Mouse (Mus musculus): ENCODE measurements around the gene Mtmr14.

Mtmr14 gene

GRCm38 (mm10) chr6:113237542-113238270 is at the start of gene Mtmr14:
Gene Mtmr14 (plus strand): TSS chr6:113237843.
- in situ Hi-C loops (cut with MboI, MseI): loop anchor here in 1 of 2 experiments (5.0 kb wide), 1 partner anchor 195 kb away; no protein-coding TSS in a partner anchor

- in situ Hi-C loops (cut with MboI, MseI): no loop called here
Measured at GRCm38 (mm10) chr6:113193765-113194460, 43.7 kb upstream of the Mtmr14 start.

DNA sequence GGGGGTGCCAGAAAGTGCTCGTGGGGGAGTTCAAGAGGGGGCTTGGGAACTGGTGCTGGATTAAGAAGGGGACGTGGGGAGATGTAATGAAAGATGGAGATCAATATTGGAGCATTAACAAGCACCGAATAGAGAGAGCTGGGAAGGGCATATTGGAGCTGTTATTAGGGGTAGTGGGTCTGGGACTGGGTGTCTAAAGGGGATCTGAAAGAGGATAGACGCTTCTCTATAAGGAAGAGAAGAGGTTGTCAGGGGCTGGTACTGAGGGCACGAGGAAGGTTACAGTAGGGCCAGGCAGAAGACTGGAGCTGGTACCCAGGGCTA is 43.2 kb upstream of the Mtmr14 start:
- in situ Hi-C loops (cut with MboI, MseI): no loop called here

- in situ Hi-C loops (cut with MboI, MseI): no loop called here
Measured at GRCm38 (mm10) chr6:113194841-113195595, 42.6 kb upstream of the Mtmr14 start, which contains the start of gene Lhfpl4. Gene Lhfpl4 (minus strand): TSS chr6:113195384.

DNA sequence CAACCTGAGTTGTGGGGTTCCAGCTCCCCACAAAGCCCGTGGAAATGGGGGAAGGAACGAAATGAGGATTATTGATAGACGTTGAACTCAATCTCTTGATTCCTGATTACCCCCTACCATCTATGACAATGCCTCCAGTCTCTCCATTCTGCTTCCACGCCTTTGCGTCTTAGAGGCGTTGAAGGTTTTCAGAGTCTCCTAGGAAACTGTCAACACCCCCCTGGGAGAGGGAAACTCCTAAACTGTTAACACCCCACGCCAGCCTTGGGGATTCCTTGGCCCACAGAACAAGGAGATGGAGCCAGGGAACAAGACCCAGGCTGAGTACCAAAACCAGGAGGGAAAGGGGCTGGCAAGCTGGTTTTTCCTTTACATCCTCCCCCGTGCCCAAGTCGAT is 42.0 kb upstream of the Mtmr14 start:
- in situ Hi-C loops (cut with MboI, MseI): no loop called here

DNA sequence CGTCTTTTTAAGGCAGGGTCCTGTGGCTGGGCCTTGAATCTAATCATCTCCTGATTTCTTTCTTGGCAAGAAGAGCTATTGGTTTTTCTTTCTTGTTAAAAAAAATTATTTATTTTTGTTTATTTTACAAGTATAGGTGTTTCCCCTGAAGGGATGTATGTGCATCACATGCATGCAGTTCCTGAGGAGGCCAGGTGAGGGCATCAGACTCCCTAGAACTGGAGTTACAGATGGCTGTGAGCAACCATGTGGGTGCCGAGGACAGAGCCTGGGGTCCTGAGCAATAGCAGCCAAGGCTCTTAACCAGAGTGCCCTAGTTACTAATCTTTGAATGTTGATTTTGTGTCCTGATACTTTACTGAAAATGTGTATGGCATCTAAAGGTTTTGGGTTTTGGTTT is 21.4 kb upstream of the Mtmr14 start:
- in situ Hi-C loops (cut with MboI, MseI): no loop called here

DNA sequence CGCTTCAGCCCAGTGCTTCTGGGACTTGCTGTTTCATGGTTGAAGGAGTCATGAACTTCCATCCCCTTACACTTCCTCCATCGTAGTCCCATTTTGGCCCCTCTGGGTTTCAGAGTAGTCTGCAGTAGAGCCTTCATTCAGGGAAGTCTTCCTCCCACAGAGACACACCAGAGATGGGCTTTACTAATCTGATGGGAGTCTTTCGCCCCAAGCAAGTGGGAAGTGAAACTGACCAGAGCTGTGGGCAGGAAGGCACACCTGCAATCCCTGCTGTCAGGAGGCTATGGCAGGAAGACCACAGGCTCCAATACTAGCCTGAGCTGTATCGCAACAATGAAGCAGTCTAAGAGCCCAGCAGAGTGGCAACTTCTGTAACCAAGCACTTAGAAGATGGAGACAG is 11.8 kb upstream of the Mtmr14 start:
- in situ Hi-C loops (cut with MboI, MseI): no loop called here

DNA sequence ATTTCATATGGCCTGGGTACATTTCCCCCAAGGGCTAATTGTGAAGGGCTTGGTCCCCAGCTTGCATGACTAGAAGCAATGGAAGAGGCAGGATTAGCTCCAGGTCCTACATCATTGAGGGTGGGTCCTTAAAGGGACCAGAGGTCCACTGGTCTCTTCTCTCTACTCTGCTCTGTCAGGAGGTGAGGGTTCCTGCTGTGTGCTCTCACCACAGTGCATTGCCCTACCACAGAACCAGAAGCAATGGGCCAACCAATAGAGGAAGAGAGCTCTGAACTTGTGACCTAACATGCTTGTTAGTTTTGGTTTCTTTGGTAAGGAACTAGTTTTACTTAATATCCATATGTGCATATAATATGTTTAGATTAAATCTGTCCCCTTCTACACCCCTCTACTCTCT is 10.9 kb upstream of the Mtmr14 start:
- in situ Hi-C loops (cut with MboI, MseI): no loop called here

DNA sequence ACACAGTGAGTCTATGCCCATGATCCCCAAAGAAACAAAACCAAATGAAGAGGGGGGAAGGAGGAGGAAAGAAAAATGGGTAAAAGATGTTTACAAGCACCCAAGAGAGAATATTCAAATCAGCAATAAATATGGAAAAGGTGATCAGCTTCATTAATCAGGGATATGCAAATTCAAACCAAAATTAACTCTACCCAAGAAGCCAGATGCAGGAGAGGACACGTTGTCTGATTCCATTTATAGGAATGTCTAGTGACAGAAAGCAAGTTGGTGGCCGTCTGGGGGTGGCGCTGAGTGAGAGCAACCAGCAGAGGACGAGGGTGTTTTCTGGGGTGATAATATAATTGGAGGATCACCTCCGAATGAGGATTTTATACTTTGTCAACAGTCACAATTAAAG is 2.5 kb upstream of the Mtmr14 start:
- in situ Hi-C loops (cut with MboI, MseI): loop anchor here in 1 of 2 experiments (5.0 kb wide), 1 partner anchor 193 kb away; no protein-coding TSS in a partner anchor

DNA sequence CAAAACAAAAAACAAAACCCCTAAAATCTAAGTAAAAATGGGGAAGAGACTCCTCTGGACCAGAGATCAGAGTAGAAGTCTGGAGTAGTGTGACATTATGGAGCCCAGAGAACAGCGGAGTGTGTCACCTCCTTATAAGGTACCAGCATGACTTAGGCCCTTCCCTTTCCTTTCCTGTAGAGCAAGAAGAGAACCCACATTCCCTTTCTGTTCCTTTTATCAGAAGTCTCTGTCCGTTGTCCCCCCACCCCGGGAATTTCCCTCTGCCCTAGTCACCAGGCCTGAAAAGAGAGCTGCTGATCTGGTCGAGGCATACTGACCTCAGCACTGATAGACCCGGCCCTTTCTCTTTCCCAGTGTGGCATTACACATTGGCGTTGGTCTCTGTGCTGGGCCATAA is 799 bp downstream of the Mtmr14 start:
- in situ Hi-C loops (cut with MboI, MseI): loop anchor here in 1 of 2 experiments (5.0 kb wide), 1 partner anchor 196 kb away; no protein-coding TSS in a partner anchor

GRCm38 (mm10) chr6:113242753-113243152 is 5.1 kb downstream of the Mtmr14 start:
- in situ Hi-C loops (cut with MboI, MseI): loop anchor here in 1 of 2 experiments (5.0 kb wide), 1 partner anchor 60 kb away; no protein-coding TSS in a partner anchor

DNA sequence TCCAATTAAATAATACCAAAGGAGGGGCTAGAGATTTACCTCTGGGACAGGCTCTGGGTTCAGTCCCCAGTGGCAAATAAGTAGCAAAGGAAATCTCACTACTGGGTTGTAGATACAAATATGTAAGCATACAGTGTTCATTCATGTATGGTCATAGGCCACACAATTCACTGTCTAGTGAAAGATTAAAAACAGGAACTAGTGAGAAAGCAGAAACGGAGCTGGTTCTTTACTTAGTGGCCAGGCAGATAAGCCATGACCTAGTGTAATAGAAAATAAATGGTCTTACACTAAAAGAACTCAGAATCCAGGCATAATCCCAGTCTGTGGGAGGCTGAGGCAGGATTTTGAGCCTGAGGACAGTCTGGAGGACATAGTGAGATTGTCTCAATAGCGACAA is 7.9 kb downstream of the Mtmr14 start:
- in situ Hi-C loops (cut with MboI, MseI): no loop called here

GRCm38 (mm10) chr6:113250786-113251185 is 13.1 kb downstream of the Mtmr14 start:
- in situ Hi-C loops (cut with MboI, MseI): loop anchor here in 1 of 2 experiments (25.0 kb wide), 1 partner anchor 1538 kb away; no protein-coding TSS in a partner anchor

GRCm38 (mm10) chr6:113251921-113252320 is 14.3 kb downstream of the Mtmr14 start:
- in situ Hi-C loops (cut with MboI, MseI): loop anchor here in 1 of 2 experiments (25.0 kb wide), 1 partner anchor 1540 kb away; no protein-coding TSS in a partner anchor

DNA sequence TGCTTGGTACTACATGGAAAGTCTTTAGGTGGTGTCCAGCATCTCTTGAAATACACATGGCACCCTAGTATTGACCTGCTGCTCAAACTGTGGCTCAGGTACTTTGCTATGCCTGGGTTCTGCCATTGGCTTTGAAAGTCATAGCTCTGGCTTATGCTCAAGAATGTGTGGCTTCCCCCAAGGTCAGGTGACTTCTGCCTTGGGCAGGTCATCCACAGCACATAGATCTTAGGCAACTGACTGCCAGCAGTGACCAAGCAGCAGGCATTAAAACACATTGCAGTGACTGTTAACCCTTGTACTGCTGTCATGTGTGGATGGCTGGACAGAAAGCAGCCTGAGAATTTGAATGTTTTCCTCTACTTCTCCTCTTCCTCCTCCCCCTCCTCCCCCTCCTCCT is 17.3 kb downstream of the Mtmr14 start:
- in situ Hi-C loops (cut with MboI, MseI): loop anchor here in 1 of 2 experiments (25.0 kb wide), 1 partner anchor 1543 kb away; no protein-coding TSS in a partner anchor

DNA sequence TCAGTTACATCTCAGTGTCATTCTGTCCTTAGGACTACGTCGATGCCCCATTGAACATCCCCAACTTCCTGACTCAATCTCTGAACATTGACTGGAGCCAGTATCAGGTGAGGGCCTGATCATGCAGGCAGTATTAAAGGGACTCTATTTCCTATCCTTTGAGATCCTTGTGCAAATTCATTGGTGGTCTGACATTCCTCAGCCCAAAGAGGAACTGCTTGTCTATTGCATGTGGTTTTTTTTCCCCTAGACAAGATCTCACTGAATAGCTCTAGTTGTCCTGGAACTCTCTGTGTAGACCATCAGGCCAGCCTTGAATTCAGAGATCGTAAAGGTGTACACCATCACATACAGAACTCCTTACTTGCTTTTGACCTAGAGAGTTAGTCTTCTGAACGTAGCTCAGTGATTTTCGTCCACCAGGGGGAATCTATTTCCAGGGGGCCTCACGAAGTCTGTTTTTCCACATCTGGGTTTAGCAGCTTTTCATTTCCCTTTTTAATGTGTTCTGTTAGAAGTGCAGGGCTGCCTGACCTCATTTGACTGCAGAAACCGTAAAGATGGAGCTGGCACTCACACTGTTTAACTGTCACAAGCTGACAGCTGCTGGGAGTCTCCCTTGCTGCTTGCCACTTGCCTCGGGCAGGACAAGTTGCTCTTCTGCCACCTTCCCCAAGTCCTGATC is 23.7 kb downstream of the Mtmr14 start:
- in situ Hi-C loops (cut with MboI, MseI): loop anchor here in 1 of 2 experiments (25.0 kb wide), 1 partner anchor 1549 kb away; no protein-coding TSS in a partner anchor

- in situ Hi-C loops (cut with MboI, MseI): loop anchor here in 1 of 2 experiments (25.0 kb wide), 1 partner anchor 1551 kb away; no protein-coding TSS in a partner anchor
Measured at GRCm38 (mm10) chr6:113263531-113263930, 25.9 kb downstream of the Mtmr14 start.

GRCm38 (mm10) chr6:113264429-113264828 is 26.8 kb downstream of the Mtmr14 start:
- in situ Hi-C loops (cut with MboI, MseI): loop anchor here in 1 of 2 experiments (25.0 kb wide), 1 partner anchor 1552 kb away; no protein-coding TSS in a partner anchor

- in situ Hi-C loops (cut with MboI, MseI): loop anchor here in 1 of 2 experiments (25.0 kb wide), 1 partner anchor 1555 kb away; no protein-coding TSS in a partner anchor
Measured at GRCm38 (mm10) chr6:113266996-113267655, 29.5 kb downstream of the Mtmr14 start.

DNA sequence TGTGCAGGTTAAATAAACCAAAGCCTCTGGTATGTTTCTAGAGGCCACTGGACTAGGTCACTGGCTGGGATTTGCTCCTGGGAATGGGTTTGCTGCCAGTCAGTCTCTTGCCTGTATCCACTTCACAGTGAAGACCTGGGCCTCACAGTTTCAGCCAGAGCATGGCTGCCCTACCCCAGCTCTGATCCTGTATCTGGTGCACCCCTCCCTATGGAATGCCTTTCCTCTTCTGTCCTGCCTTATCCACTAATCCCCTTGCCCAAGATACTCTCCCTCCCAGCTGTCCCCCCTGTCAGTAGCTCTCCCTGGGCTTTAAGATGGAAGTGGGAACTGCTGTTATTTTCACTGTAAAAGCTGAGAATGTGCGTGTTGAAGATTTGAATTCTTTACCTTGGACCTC is 30.3 kb downstream of the Mtmr14 start:
- in situ Hi-C loops (cut with MboI, MseI): loop anchor here in 1 of 2 experiments (25.0 kb wide), 1 partner anchor 1556 kb away; no protein-coding TSS in a partner anchor
